Mouse (Mus musculus) neural tube, embryonic 13.5 days (tissue): Measurements from ENCODE around the gene Gnb1. TPM values are rescaled to one million over a fixed set of nuclear protein-coding genes. Genes with fewer than 3 reads are reported as not detected.

Experiments
- ATAC-seq: fragments of 200-750 bp; cut with Nextera tagmentation; 2 replicates; pipeline ENCODE4 v1.8.0; 2017; ENCODE audit warnings: low read depth, mild to moderate bottlenecking, moderate TSS enrichment, moderate library complexity
- H3K27ac ChIP-seq: fragments of 300-500 bp; sonication (generic); replicated peaks from 2 replicates; pipeline ENCODE4 v1.5.1; 2015; ENCODE audit warnings: moderate library complexity, mild to moderate bottlenecking, inconsistent platforms
- H3K27me3 ChIP-seq: fragments of 300-500 bp; sonication (generic); 2 replicates; pipeline ENCODE4 v1.6.1; 2015; ENCODE audit warnings: mild to moderate bottlenecking, inconsistent platforms
- H3K36me3 ChIP-seq: fragments of 300-500 bp; sonication (generic); 2 replicates; pipeline ENCODE4 v1.6.1; 2015; ENCODE audit warnings: mild to moderate bottlenecking, inconsistent platforms
- H3K4me1 ChIP-seq: fragments of 300-500 bp; sonication (generic); replicated peaks from 2 replicates; pipeline ENCODE4 v1.6.1; 2015; ENCODE audit warnings: inconsistent platforms
- H3K4me2 ChIP-seq: fragments of 300-500 bp; sonication (generic); 2 replicates; pipeline ENCODE4 v1.6.1; 2015; ENCODE audit warnings: inconsistent platforms, mild to moderate bottlenecking, moderate library complexity
- H3K4me3 ChIP-seq: fragments of 300-500 bp; sonication (generic); 2 replicates; pipeline ENCODE4 v1.5.1; 2015; ENCODE audit warnings: mild to moderate bottlenecking, inconsistent platforms
- H3K9ac ChIP-seq: fragments of 300-500 bp; sonication (generic); 2 replicates; pipeline ENCODE4 v1.6.1; 2015; ENCODE audit warnings: moderate library complexity, mild to moderate bottlenecking, inconsistent platforms
- H3K9me3 ChIP-seq: fragments of 300-500 bp; sonication (generic); 2 replicates; pipeline ENCODE4 v1.6.1; 2016; ENCODE audit warnings: inconsistent platforms
- WGBS: fragments of 180-500 bp; shearing (Covaris S2); methylation state at CpG from one replicate; pipeline ENCODE4 v1.1.7; 2015; 5-methylcytosine and 5-hydroxymethylcytosine counted together
- polyA plus RNA-seq: library from polyadenylated mRNA; unstranded; fragments of >200 nt; fragmentation: Nextera tagmentation; extraction: Ambion mirVana; gene quantifications from 2 replicates; pipeline ENCODE4 v1.2.1, GENCODE M21; 2015

Gnb1 gene
- polyA plus RNA-seq, 1 experiment from 2014 or later, result 1,019 TPM

- H3K4me3 ChIP-seq, result no peak overlapping the region
- H3K4me2 ChIP-seq, result no peak overlapping the region
- H3K9ac ChIP-seq, result no peak overlapping the region
- H3K9me3 ChIP-seq, result no peaks in the 10 kb centered on the region
- H3K36me3 ChIP-seq, result 0 out of 2 replicates have a peak, but pooled peaks cover 3% of the 10 kb centered on the region
- peaks cover 27% of the 10 kb centered on the region for H3K4me1 ChIP-seq
- no peaks in the 10 kb centered on the region for H3K27me3 ChIP-seq
- no peak for ATAC-seq
- no peak overlapping the region for H3K27ac ChIP-seq
- WGBS, result 61% methylated on average over 1 of the region's 1 CpGs
These were observed 19.8 kb downstream of the Gnb1 start for GRCm38 (mm10) chr4:155510981-155511380.

- 0 out of 2 replicates have a peak, but pooled peaks have one; percentile 58 for ATAC-seq
These were observed 23.6 kb downstream of the Gnb1 start for GRCm38 (mm10) chr4:155514810-155515209.

GRCm38 (mm10) chr4:155517948-155518517 lies 26.9 kb downstream of the Gnb1 start:
- WGBS, result 83% methylated on average over 7 of the region's 7 CpGs

More at GRCm38 (mm10) chr4:155514810-155515209, 23.6 kb downstream of the Gnb1 start:
- H3K4me3 ChIP-seq, result no peak overlapping the region
- H3K27ac ChIP-seq, result no peak overlapping the region
- no peaks in the 10 kb centered on the region for H3K9me3 ChIP-seq
- WGBS, result 75% methylated on average over 2 of the region's 2 CpGs
- H3K36me3 ChIP-seq, result 0 out of 2 replicates have a peak, but pooled peaks cover 3% of the 10 kb centered on the region
- H3K9ac ChIP-seq, result no peak overlapping the region
- no peaks in the 10 kb centered on the region for H3K27me3 ChIP-seq
- no peak overlapping the region for H3K4me2 ChIP-seq
- H3K4me1 ChIP-seq, result peaks cover 17% of the 10 kb centered on the region

GRCm38 (mm10) chr4:155522327-155522726 lies 31.2 kb downstream of the Gnb1 start:
- peaks cover 5% of the 10 kb centered on the region; the same call in 1 of the 2 replicates for H3K4me1 ChIP-seq

More at GRCm38 (mm10) chr4:155517948-155518517, 26.9 kb downstream of the Gnb1 start:
- 0 out of 2 replicates have a peak, but pooled peaks cover 9% of the 10 kb centered on the region for H3K36me3 ChIP-seq
- H3K27ac ChIP-seq, result no peak overlapping the region
- H3K4me3 ChIP-seq, result no peak overlapping the region
- H3K27me3 ChIP-seq, result no peaks in the 10 kb centered on the region
- H3K4me2 ChIP-seq, result no peak overlapping the region
- H3K9me3 ChIP-seq, result no peaks in the 10 kb centered on the region
- no peak overlapping the region for H3K9ac ChIP-seq
- no peak for ATAC-seq
- peaks cover 8% of the 10 kb centered on the region; the same call in 1 of the 2 replicates for H3K4me1 ChIP-seq

GRCm38 (mm10) chr4:155525751-155526150 lies 34.6 kb downstream of the Gnb1 start:
- no peak for ATAC-seq
- Histone ChIP-seq H3K4me1 (peaks cover 5% of the 10 kb centered on the region; the same call in 1 of the 2 replicates), H3K36me3 (peaks cover 52% of the 10 kb centered on the region), H3K9ac (no peak overlapping the region), H3K4me3 (no peak overlapping the region), H3K27me3 (no peaks in the 10 kb centered on the region), H3K9me3 (no peaks in the 10 kb centered on the region), H3K27ac (no peak overlapping the region), H3K4me2 (no peak overlapping the region)
- WGBS, result 90% methylated on average over 5 of the region's 5 CpGs

More at GRCm38 (mm10) chr4:155522327-155522726, 31.2 kb downstream of the Gnb1 start:
- Histone ChIP-seq H3K9ac (no peak overlapping the region), H3K27ac (no peak overlapping the region), H3K4me3 (no peak overlapping the region), H3K36me3 (peaks cover 19% of the 10 kb centered on the region), H3K9me3 (no peaks in the 10 kb centered on the region), H3K4me2 (no peak overlapping the region), H3K27me3 (no peaks in the 10 kb centered on the region)
- 81% methylated on average over 7 of the region's 7 CpGs for WGBS
- ATAC-seq, result no peak

- 95% methylated on average over 3 of the region's 3 CpGs for WGBS
- no peak overlapping the region for H3K27ac ChIP-seq
- no peaks in the 10 kb centered on the region for H3K27me3 ChIP-seq
- H3K4me3 ChIP-seq, result no peak overlapping the region
- no peak overlapping the region for H3K9ac ChIP-seq
- no peaks in the 10 kb centered on the region for H3K4me1 ChIP-seq
- peaks cover 67% of the 10 kb centered on the region for H3K36me3 ChIP-seq
- no peak overlapping the region for H3K4me2 ChIP-seq
- ATAC-seq, result no peak
- H3K9me3 ChIP-seq, result no peaks in the 10 kb centered on the region
These were observed 38.1 kb downstream of the Gnb1 start for GRCm38 (mm10) chr4:155529294-155529693.

- H3K36me3 ChIP-seq, result peaks cover 83% of the 10 kb centered on the region
- WGBS, result 94% methylated on average over 7 of the region's 7 CpGs
- no peak overlapping the region for H3K4me3 ChIP-seq
- no peak overlapping the region for H3K27ac ChIP-seq
- H3K9ac ChIP-seq, result no peak overlapping the region
- H3K27me3 ChIP-seq, result no peaks in the 10 kb centered on the region
- no peak overlapping the region for H3K4me2 ChIP-seq
- H3K4me1 ChIP-seq, result no peaks in the 10 kb centered on the region
- no peaks in the 10 kb centered on the region for H3K9me3 ChIP-seq
- no peak for ATAC-seq
These were observed 58.8 kb downstream of the Gnb1 start for GRCm38 (mm10) chr4:155549993-155550392.

- H3K9me3 ChIP-seq, result no peaks in the 10 kb centered on the region
- no peak overlapping the region for H3K4me3 ChIP-seq
- no peak overlapping the region for H3K9ac ChIP-seq
- no peak overlapping the region for H3K27ac ChIP-seq
- H3K27me3 ChIP-seq, result no peaks in the 10 kb centered on the region
- H3K36me3 ChIP-seq, result peaks cover 83% of the 10 kb centered on the region
- no peaks in the 10 kb centered on the region for H3K4me1 ChIP-seq
- ATAC-seq, result no peak
- H3K4me2 ChIP-seq, result no peak overlapping the region
- WGBS, result 90% methylated on average over 2 of the region's 2 CpGs
These were observed 59.3 kb downstream of the Gnb1 start for GRCm38 (mm10) chr4:155550446-155550845.

- H3K27me3 ChIP-seq, result no peaks in the 10 kb centered on the region
These were observed 59.9 kb downstream of the Gnb1 start for GRCm38 (mm10) chr4:155551073-155551472.

GRCm38 (mm10) chr4:155552917-155553532 lies 61.9 kb downstream of the Gnb1 start:
- no peak overlapping the region for H3K4me2 ChIP-seq
- 94% methylated on average over 6 of the region's 6 CpGs for WGBS
- ATAC-seq, result no peak

More at GRCm38 (mm10) chr4:155551073-155551472, 59.9 kb downstream of the Gnb1 start:
- H3K4me2 ChIP-seq, result no peak overlapping the region
- H3K4me1 ChIP-seq, result no peaks in the 10 kb centered on the region
- no peaks in the 10 kb centered on the region for H3K9me3 ChIP-seq
- H3K4me3 ChIP-seq, result no peak overlapping the region
- ATAC-seq, result no peak
- H3K36me3 ChIP-seq, result peaks cover 83% of the 10 kb centered on the region
- no peak overlapping the region for H3K9ac ChIP-seq
- 95% methylated on average over 4 of the region's 4 CpGs for WGBS
- no peak overlapping the region for H3K27ac ChIP-seq

GRCm38 (mm10) chr4:155554880-155555279 lies 63.7 kb downstream of the Gnb1 start:
- no peak for ATAC-seq
- Histone ChIP-seq H3K9me3 (no peaks in the 10 kb centered on the region), H3K4me1 (no peaks in the 10 kb centered on the region), H3K4me2 (no peak overlapping the region), H3K36me3 (peaks cover 96% of the 10 kb centered on the region), H3K27ac (no peak overlapping the region), H3K9ac (no peak overlapping the region), H3K4me3 (no peak overlapping the region), H3K27me3 (no peaks in the 10 kb centered on the region)
- 86% methylated on average over 4 of the region's 4 CpGs for WGBS

More at GRCm38 (mm10) chr4:155552917-155553532, 61.9 kb downstream of the Gnb1 start:
- Histone ChIP-seq H3K4me3 (no peak overlapping the region), H3K27ac (no peak overlapping the region), H3K36me3 (peaks cover 93% of the 10 kb centered on the region), H3K9ac (no peak overlapping the region), H3K9me3 (no peaks in the 10 kb centered on the region), H3K27me3 (no peaks in the 10 kb centered on the region), H3K4me1 (no peaks in the 10 kb centered on the region)

- no peak overlapping the region for H3K27ac ChIP-seq
- no peak overlapping the region for H3K9ac ChIP-seq
- no peaks in the 10 kb centered on the region for H3K9me3 ChIP-seq
- H3K4me2 ChIP-seq, result no peak overlapping the region
- ATAC-seq, result no peak
- H3K36me3 ChIP-seq, result peaks cover 97% of the 10 kb centered on the region
- H3K4me3 ChIP-seq, result no peak overlapping the region
- WGBS, result 72% methylated on average over 1 of the region's 1 CpGs
- H3K4me1 ChIP-seq, result no peaks in the 10 kb centered on the region
- H3K27me3 ChIP-seq, result no peaks in the 10 kb centered on the region
These were observed 64.3 kb downstream of the Gnb1 start for GRCm38 (mm10) chr4:155555464-155555863.
